Mouse (Mus musculus) adrenal gland, postnatal 14 days (tissue): ENCODE measurements at regions not wholly inside any gene's neighbourhood (a gene's known extent, or its start where the extent isn't known, plus 50 kb on each side); places are given as distances from the start of the nearest gene placed in this dataset.

Source experiments
- DNase-seq: peaks from one replicate; pipeline ENCODE4 v3.0.0; 2021; ENCODE audit warnings: mixed read lengths

DNA sequence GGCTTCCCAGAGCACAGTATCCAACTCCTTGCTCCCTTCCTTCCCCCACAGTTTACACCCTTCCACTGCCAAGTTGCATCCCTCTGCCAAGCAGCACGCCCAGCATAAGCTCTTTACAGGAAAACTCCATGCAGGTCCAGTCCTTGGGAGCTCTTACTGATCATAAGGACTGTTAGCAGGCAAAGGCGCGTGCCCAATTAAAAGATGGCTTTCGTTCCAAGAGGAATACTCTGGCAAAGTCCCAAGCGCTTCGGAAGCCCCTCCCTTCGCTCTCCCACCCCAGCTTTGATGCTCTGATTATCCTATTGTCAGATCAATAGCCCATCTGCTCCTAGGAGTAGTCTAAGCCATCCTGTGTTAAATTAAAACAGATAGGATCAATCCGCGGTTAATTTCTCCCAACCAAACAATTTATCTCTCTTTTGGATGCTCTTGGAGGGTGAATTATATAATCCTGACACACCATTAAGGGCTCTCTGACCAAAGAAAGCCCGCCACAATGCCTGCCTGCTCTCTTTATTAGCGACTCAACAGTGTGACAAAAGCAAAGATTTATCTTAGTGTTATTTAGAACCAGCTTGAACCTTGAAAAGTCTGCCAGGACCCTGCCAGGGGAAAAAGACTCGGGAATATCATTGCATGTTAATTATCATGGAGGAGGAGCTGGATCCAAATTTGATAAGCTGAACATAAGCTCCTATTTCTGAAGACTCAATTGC is 312.5 kb downstream of the Gsdmc2 start:
- DNase-seq = no peak

DNA sequence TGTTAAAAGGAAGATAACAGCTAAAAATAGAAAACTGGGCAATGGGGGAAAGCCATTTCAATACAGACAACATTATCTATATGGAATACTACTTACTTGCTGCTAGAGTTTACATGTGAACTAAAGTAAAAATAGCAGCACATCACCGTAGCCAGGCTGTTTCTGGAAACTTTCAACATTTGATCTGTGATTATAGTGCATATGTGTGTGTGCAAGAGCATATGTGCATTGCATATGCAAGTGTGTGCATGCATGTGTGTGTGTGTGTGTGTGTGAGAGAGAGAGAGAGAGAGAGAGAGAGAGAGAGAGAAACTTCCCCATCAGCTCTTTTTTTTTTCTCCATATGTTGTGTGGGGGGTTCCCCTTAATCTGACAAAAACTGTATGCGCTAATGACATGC is 317.7 kb downstream of the Gsdmc2 start:
- no peak for DNase-seq

DNA sequence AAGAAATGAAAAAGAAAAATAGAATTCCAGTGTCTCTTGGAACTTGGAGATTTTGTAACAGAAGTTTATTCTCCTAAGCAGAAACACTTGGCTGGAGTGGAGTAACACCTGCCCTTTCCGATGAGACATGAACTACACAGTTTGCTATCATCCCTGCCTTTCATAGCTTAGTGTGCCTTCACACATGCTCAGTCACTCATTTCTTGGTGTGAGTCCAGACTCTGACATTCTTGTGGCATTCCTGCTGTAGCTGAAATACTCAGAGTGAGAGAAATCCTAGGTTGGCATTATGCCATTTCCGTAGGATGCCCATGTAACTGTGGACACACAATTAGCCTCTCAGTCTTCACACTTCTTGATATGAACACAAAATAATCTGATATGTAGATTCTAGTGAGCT is 318.2 kb downstream of the Gsdmc2 start:
- DNase-seq = no peak

DNA sequence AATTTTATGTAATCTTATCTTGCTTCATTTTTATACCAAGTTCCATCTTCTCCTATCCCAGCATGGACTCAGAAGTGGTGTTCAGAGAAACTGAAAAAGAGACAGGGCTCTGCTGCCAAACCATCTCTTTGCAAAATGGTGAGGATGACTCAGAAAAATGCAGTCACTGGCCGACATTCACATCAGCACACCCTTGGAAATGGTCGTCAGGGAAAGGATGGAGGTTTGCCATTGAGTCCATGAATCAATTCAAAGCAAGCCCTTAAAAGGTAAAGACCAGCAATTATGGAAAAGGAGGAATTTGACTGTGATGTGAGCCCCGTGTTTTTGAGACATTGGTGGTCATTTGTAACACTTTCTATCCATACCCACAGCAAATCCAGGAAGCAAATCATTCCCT is 327.7 kb downstream of the Gsdmc2 start:
- no peak for DNase-seq

DNA sequence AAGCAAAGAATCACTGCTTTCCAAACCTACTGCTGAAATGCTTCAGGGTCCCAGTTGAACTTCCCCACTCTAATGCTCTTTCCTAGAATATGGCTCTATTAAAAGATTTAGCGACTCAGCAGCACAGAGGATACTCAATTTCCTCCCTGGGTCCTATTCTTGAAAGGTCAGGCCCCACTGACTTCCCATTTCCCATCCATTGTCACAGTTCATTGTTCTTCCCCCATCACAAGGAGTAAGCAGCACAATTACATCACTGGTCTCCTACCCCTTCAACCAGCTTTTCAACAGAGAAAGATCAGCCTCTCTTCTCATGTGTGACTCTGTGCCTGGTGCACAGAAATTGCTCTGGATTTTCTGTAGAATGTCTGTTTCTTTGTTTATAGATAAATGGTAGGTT is 344.5 kb downstream of the Gsdmc2 start:
- no peak for DNase-seq

DNA sequence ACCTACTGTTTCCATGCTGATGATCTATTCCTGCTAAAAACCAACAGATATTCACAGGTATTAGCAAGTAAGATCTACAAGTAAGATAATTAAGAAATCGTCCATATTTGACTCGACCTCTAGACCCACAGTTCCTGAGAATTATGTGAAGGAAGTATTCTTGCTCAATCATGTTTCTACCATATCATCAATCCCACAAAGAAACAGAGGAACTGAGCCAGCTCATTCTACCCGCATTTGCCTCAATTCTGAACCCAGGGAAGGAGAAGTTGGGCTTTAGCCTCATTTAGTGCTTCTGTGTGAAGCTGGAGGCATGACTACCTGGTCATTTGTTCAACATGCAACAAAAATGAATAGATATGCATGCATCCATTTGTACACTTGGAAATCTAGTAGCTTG is 346.5 kb downstream of the Gsdmc2 start:
- no peak for DNase-seq

DNA sequence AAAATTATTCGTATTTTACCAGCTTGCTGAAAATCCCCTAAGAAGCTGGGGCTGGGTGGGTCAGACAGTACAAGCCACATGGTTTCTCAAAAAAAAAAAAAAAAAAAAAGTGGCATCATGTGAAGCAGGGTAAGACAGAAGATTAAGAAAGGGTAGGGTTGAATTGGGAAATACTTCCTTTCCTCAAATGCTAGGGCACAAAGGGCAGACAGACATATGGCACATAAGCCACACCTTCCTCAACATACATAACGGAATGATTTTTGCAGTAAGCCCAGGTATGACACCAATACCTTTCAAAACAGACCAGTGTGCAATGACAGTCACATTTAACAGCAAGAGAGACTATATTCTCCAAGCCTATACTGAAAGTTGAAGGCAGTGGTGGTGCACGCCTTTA is 347.8 kb downstream of the Gsdmc2 start:
- DNase-seq = no peak

DNA sequence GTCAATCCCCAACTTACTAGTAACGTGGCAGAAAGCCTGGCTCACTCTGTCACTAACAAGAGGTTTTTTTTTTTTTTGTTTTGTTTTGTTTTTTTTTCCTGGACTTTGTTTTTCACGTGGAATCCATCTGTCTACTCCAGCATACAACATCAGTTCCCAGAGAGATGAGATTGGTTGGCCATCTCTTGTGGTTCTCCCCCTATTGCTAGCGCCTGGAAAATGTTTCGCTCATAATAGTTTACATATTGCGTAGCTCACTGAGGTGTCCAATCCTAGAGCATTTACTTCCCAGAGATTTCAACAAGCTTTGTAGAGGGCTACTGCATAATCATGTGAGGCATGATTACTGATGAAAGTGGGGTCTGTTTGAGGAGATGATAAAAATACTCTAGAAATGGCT is 360.1 kb downstream of the Gsdmc2 start:
- no peak for DNase-seq

DNA sequence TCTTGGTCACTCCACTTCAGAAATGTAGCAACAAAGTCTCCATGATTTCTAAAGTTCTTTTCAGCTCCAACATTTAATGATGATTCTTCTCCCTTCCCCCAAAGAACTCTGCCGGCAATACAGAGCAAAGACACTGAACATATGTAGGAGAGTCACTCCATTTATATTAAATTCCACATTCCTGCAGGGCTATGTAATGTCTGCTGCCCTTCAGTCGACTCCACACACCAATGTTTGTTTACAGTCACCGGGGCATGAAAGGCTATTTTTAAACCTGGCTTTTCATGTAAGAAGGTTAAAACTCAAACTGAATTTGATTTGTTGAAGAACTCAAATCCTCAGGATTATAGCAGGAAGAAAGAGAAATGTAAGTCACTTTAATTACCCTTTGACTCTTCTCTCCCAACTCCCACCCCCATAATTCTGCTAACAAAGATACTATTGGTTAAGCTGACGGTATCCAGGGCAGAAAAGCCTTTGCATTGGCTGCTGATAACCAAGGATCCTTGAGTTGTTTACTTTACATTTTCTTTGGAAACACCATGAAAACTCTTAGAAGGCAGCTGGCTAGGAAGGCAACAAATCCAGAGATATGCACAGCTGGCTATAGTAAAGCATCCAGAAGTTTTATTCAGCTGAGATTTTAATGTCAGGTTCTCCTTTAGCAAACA is 360.6 kb downstream of the Gsdmc2 start:
- no peak for DNase-seq

DNA sequence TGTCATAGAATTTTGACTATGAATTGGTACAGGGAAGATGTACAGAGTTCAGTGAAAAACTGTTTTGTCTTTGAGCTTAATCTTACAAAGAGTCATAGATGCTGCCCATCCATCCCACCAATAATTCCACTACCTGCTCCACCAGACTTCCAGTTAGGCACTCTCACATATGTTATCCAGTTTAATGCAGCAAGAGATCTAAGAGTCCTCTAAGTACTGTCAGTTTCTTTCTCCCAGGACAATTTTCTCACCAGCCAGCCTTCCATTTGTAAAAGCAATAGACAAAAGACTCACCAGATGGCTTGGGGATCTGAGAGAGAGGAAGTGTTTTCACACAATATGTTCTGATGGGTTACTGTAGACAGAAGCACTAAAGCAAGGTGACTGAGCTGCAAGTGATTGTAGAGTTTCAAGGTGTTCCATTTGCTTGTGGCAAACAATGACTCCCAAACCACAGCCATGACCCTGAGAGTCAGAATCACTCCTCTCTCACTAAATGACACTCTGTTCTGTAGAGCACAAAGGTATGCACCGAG is 365.6 kb downstream of the Gsdmc2 start:
- DNase-seq = no peak

DNA sequence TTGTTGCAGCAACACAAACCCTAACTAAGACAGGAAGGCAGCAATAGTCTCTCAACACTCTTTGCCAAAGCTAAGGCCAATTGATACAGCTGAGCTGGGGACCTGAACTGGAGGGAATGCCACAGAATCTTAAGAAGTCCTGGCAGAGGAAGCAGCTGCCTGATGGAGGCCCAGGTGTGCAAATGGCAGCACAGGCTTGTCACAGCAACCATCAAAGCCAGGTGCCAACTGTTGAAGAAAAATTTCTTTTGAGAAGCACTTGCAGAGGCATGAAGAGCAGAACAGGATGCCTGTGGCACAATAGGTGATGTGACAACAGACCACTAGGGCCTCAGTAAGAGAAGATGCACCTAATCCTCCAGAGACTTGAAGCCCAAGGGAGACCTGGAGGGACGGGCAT is 378.1 kb downstream of the Gsdmc2 start:
- DNase-seq = no peak

DNA sequence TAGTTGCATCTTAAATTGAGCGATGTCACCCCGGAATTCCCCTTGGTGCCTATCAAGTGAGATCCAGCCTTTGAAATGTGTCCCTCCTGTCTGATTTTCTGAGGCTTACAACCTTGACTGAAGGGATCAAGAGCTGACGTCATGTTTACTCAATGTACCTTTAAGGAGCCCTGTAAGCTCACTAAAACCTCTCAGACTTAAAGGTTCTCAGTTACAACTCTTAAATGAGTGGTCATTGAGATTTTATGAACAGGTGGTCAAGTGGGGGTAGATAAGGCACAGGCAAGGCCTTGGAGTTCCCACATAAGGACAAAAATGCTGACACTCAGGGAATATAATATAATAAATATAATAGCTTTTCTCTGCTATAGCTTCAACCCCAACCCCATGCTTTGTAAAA is 392.4 kb downstream of the Gsdmc2 start:
- DNase-seq = no peak

DNA sequence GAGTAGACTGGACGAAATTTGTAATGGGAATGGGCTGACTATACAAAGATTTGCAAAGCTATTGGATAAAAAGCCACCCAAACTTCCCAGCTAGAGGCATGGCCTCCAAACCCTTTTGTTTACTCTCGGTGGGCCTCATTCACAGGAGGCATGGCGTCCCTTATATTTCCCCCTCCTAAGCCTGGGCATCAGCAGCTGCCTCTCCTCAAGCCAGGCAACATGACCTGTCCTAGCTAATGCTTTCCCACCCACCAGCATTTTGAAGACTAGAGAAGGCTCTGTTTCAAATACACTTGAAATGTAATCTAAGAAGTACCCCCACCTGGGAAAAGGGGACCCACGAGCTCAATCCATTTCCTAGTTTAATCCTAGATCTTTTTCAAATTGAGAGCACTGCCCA is 398.7 kb downstream of the Gsdmc2 start:
- no peak for DNase-seq

DNA sequence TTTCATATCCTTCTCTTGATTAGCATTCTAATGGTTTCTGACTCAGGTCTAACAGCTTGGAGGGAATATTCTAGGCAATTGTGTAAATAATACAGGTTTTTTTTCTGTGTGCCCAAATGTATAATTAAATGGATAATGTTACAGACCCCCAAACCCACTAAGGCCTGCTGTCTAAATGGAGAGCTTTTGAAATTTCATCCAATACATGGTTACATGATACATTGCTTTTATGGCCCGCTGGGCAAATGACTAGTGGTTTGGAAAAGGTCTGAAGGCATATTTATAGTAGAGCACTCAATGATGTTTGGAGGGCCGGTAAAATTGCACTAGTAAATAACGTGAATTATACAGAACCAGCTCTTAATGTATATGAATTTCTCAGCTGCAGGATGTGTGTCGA is 400.0 kb downstream of the Gsdmc2 start:
- DNase-seq = no peak

DNA sequence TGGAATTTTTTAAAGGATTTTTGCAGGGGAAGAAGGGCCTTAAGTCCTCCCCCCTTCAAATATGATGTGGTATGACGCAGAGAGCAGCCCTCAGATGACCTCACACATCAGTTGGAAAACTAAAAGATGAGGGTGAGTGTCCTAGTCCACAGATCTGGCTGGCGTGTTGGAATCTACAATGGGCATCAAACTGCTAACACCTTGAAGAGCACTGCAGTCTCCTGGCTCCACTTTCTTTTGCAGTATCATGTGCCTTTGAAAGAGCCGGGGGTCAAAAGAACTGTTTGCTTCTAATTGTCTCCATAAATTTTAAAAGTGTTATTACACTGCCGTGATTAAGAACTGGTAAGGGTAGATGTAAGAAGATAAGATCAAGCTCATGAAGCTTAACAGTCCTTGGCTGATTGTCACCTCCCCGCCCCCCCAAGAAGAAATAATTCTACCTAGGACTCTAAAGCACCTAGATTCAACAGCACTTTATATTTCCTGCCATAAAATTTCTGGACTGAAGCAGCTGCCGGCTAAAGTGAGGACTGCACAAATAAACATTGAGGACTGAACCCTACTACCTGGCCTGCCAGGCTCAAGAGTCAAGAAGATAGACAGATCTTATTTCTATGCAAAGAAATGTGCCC is 402.7 kb downstream of the Gsdmc2 start:
- no peak for DNase-seq

DNA sequence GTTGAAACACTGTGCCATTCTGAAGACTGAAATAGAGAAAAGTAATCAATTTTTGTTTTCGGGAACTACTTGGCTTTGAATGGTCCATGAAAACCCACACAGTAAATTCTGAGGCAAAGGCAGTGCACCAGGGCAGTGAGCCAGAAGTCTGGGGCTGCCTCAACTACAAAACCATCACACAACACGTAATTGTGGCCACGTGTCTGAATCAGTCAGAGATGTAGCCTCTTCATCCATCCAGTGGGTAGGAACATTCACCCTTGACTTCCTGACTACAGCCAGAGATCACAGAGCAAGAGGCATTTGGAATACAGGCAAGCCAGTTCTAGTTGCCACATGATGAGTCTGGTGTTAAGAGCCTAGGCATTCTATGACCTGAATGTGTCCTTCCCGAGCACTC is 432.3 kb downstream of the Gsdmc2 start:
- no peak for DNase-seq

DNA sequence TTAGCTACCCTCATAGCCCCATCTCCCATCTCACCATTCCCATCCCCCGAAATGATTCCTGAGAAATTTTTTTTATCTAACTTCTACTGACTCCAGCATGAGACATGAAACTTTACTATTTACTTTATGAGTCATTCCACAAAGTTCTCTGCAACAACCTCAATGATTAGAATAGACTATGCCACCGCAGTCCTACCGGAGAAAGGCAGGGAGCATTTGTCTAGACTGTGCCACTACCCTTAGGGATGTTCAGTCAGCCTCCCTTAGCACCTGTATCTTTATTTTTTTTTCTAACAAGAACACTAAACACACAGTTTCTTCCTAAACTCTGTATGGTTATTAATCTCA is 433.2 kb downstream of the Gsdmc2 start:
- DNase-seq = no peak

DNA sequence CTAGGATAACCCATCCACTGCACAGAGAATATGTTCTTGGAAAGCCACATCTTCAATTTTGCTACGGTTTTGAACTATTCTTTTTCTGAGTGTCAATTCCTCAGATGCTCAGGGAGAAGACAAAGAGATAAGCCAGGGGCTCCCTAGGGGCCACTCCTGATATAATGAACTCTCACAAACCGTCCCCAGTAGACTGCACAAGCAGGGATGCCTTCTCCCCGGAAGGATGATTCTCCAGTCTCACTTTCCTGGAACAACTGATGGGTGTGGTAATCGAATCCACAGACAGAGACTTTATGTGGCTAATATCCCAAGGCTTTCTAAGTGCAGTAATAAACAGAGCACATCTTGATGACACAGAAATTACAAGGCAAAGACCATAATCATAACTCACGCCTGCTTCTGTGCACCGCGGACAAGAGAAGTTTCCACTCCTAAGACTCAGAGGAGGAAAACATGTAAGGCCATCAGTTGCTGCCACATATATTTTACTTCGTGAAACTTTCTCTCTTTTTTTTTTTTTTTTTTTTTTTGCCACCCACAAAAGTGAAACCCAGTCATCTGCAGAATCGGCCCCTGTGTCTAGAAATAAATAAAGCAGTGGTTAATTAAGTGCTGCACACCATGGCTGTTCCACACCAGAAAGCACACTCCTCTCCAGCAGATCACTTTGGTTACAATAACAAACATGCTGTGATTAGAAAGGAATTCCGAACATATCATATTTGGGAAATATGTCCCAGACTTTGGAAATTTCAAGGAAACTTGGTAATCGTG is 433.8 kb downstream of the Gsdmc2 start:
- no peak for DNase-seq

DNA sequence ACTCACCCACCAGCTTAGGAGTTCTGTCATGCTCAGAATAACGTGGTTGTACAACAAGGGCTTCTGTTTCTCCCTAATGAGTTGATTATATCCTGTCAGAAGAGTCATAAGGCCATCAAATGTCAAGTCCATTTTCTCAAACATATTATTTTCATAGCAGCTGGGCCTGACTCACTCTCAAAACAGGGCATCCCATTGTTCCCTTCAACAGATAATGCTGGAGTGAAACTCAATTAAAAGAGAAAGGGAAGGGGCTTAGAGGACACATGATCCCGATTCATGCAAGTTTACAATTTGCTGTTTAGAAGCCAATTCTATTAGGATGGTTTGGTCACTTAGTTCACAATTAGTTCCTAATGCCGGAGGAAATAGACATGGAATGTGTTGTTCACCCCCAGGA is 444.5 kb downstream of the Gsdmc2 start:
- no peak for DNase-seq

DNA sequence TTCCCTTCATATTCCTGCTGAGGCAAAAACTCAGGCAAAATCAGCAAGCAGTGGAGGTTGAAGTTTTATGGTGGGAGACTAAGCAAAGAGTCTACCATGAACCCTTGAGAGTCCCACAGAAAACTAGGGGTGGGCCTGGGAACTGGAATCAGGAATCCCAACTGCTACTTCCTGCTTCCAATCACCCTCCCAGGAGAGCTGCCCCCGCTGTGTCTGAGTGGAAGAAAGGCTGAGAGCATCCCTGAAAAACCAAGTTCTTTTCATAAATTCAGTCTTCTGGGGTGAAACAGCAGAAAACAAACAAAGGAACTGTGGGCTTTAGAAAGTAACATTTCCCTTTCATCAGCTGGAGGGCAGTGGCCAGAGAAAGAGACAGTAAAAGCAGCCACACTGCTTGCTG is 445.0 kb downstream of the Gsdmc2 start:
- no peak for DNase-seq

DNA sequence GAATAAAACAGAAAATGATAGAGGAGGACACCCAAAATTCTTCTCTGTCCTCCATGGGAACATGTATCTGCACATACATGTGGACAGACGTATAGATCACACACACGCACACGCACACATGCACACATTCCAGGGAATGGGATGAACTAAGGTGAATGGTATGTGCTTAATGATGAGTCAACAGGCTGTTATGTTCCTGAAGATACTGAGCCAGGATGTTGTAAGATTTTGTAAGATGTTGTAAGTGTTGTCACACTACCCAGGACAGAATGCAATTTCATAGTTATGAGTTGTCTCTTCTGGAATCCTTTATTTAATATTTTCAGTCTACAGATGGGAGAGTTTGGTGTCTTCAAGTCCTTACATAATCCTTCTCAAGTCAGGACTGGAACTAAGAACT is 447.5 kb downstream of the Gsdmc2 start:
- DNase-seq = no peak

DNA sequence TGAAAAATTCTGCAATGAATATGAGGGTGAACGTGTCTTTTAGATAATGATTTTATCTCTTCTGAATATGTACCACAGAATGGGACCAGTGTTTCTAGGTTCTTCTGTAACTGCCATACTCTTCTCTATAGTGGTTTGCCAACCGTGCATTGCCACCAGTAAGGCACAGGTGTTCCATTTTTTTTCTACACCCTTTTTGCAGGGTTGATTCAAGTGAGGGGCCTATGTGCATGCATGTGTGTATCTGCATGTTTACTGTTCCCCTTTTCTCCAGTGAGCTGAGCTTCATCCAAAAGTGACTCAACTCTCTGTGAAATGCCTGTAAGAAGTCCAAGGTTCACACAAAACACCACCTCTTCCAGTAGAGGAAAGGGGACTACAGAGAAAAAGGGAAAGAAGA is 467.7 kb downstream of the Gsdmc2 start:
- no peak for DNase-seq
